In genomic region chr6:99375376-99375775, GRCm38 (mm10) we compare ENCODE assay signal across 10 mouse cellular contexts.
DNase-seq lines count a peak whose midpoint lies in the region; ATAC-seq and TF ChIP-seq lines count a peak whose summit lies in the region.
"Had no signal": no experiment of that assay in that cellular context is flagged by ENCODE, and none has a peak within 500 bp of the region (broad histone marks: within the 10 kb centered on the region; RNA-seq: fewer than 3 reads in every experiment).

No protein-coding gene starts in this region.

- no peaks in the 10 kb centered on the region for H3K36me3 ChIP-seq in heart, embryonic 13.5 days
- H3K36me3 ChIP-seq in heart, embryonic 10.5 days, result 0 out of 2 replicates have a peak, but pooled peaks cover 4% of the 10 kb centered on the region
- no peaks in the 10 kb centered on the region for H3K36me3 ChIP-seq in midbrain, postnatal 0 days (ENCODE audit: insufficient read depth, low read length)
- H3K36me3 ChIP-seq in midbrain, embryonic 15.5 days (replicated peaks), result no peaks in the 10 kb centered on the region
- no peaks in the 10 kb centered on the region for H3K36me3 ChIP-seq in stomach, embryonic 14.5 days (ENCODE audit: control insufficient read depth, insufficient read depth, low read length)

- no peak for ATAC-seq in heart, embryonic 13.5 days (ENCODE audit: extremely low read depth, insufficient number of reproducible peaks, low FRiP score, low TSS enrichment)
- ATAC-seq in midbrain, postnatal 0 days (ENCODE audit: low FRiP score), result no peak
- no peak for ATAC-seq in midbrain, embryonic 15.5 days (replicated peaks)
- peak; percentile 9 to 30; a peak in 3 of 4 replicates for ATAC-seq in hematopoietic stem cell, adult 5-6 weeks (replicated peaks in 1 of 2; ENCODE audit: insufficient read depth in 1 of 2, low FRiP score in 2 of 2, low TSS enrichment in 1 of 2, low read depth in 1 of 2, poor library complexity in 2 of 2, severe bottlenecking in 2 of 2)
- no peak for ATAC-seq in stomach, embryonic 14.5 days (ENCODE audit: insufficient number of reproducible peaks, insufficient read depth, low FRiP score, low read depth)

- DNase-seq in heart, embryonic 10.5 days (ENCODE audit: low spot score), result no peak
- DNase-seq in midbrain, postnatal 0 days (ENCODE audit: low spot score), result no peak
- DNase-seq in adrenal gland, postnatal 4 days (ENCODE audit: low spot score in 2 of 2), result no peak
- DNase-seq in left cerebral cortex, adult 18-20 months (ENCODE audit: low spot score in 2 of 2), result no peak
- DNase-seq: embryo, embryonic 11 days had no signal

- no peaks in the 10 kb centered on the region for H3K9me3 ChIP-seq in heart, embryonic 13.5 days
- no peaks in the 10 kb centered on the region for H3K9me3 ChIP-seq in heart, embryonic 10.5 days
- H3K9me3 ChIP-seq in midbrain, postnatal 0 days (ENCODE audit: low read length), result no peaks in the 10 kb centered on the region
- H3K9me3 ChIP-seq in midbrain, embryonic 15.5 days, result no peaks in the 10 kb centered on the region
- no peaks in the 10 kb centered on the region for H3K9me3 ChIP-seq in stomach, embryonic 14.5 days (ENCODE audit: control insufficient read depth, low read depth, low read length)

- 0 out of 2 replicates have a peak overlapping the region, but pooled peaks have one; percentile 8 for H3K27ac ChIP-seq in heart, embryonic 13.5 days (replicated peaks)
- H3K27ac ChIP-seq in heart, embryonic 10.5 days, result no peak overlapping the region
- no peak overlapping the region for H3K27ac ChIP-seq in midbrain, postnatal 0 days (ENCODE audit: low read depth, low read length)
- H3K27ac ChIP-seq in midbrain, embryonic 15.5 days, result no peak overlapping the region
- peak overlapping the region; percentile 35; the same call in 1 of the 2 replicates for H3K27ac ChIP-seq in stomach, embryonic 14.5 days (ENCODE audit: low read length)

- no peak overlapping the region for H3K9ac ChIP-seq in heart, embryonic 13.5 days
- no peak overlapping the region for H3K9ac ChIP-seq in midbrain, postnatal 0 days (replicated peaks; ENCODE audit: low read length, poor library complexity, severe bottlenecking)
- H3K9ac ChIP-seq in midbrain, embryonic 15.5 days, result no peak overlapping the region
- H3K9ac ChIP-seq in stomach, embryonic 14.5 days (replicated peaks; ENCODE audit: low read depth, low read length), result no peak overlapping the region

- H3K4me1 ChIP-seq in heart, embryonic 13.5 days, result peaks cover 58% of the 10 kb centered on the region
- peaks cover 34% of the 10 kb centered on the region for H3K4me1 ChIP-seq in heart, embryonic 10.5 days
- H3K4me1 ChIP-seq in midbrain, postnatal 0 days (ENCODE audit: insufficient read depth, low read length), result peaks cover 6% of the 10 kb centered on the region; the same call in 1 of the 2 replicates
- H3K4me1 ChIP-seq in midbrain, embryonic 15.5 days, result peaks cover 24% of the 10 kb centered on the region
- H3K4me1 ChIP-seq in stomach, embryonic 14.5 days (ENCODE audit: control insufficient read depth, insufficient read depth, low read length), result peaks cover 25% of the 10 kb centered on the region; the same call in 1 of the 2 replicates

- TF ChIP-seq CTCF in midbrain, postnatal 0 days (IDR thresholded peaks at IDR 0.05), result 0 out of 2 replicates have a peak, but pooled peaks have one; percentile 6

- no peak overlapping the region for H3K4me2 ChIP-seq in heart, embryonic 13.5 days
- H3K4me2 ChIP-seq in midbrain, postnatal 0 days (ENCODE audit: low read depth, low read length, poor library complexity, severe bottlenecking), result no peak overlapping the region
- no peak overlapping the region for H3K4me2 ChIP-seq in midbrain, embryonic 15.5 days
- H3K4me2 ChIP-seq in stomach, embryonic 14.5 days (replicated peaks; ENCODE audit: low read depth, low read length), result no peak overlapping the region
- H3K4me2 ChIP-seq: midbrain, embryonic 11.5 days had no signal

- 66% methylated on average over 4 of the region's 4 CpGs for WGBS in heart, embryonic 13.5 days
- WGBS in heart, embryonic 10.5 days, result 61% methylated on average over 4 of the region's 4 CpGs
- whole genome bisulfite sequencing in midbrain, postnatal 0 days, result 87% methylated on average over 4 of the region's 4 CpGs
- 74% methylated on average over 4 of the region's 4 CpGs for WGBS in midbrain, embryonic 15.5 days
- WGBS in stomach, embryonic 14.5 days, result 60% methylated on average over 4 of the region's 4 CpGs

- H3K4me3 ChIP-seq in heart, embryonic 13.5 days, result no peak overlapping the region
- no peak overlapping the region for H3K4me3 ChIP-seq in heart, embryonic 10.5 days
- no peak overlapping the region for H3K4me3 ChIP-seq in midbrain, postnatal 0 days (ENCODE audit: low read depth, low read length)
- no peak overlapping the region for H3K4me3 ChIP-seq in midbrain, embryonic 15.5 days
- H3K4me3 ChIP-seq in stomach, embryonic 14.5 days (ENCODE audit: low read depth, low read length), result no peak overlapping the region

- H3K27me3 ChIP-seq in heart, embryonic 13.5 days (replicated peaks), result no peaks in the 10 kb centered on the region
- no peaks in the 10 kb centered on the region for H3K27me3 ChIP-seq in heart, embryonic 10.5 days (ENCODE audit: insufficient read depth, poor library complexity, severe bottlenecking)
- H3K27me3 ChIP-seq in midbrain, postnatal 0 days (ENCODE audit: insufficient read depth, low read length), result no peaks in the 10 kb centered on the region
- no peaks in the 10 kb centered on the region for H3K27me3 ChIP-seq in midbrain, embryonic 15.5 days (replicated peaks)
- H3K27me3 ChIP-seq in stomach, embryonic 14.5 days (ENCODE audit: control insufficient read depth, insufficient read depth, low read length), result no peaks in the 10 kb centered on the region

Comparison
In these comparisons a context has a peak if more than half of its experiments do, and no peak if none do; other contexts are left out.
1. H3K27ac ChIP-seq: peak in heart, embryonic 13.5 days (single experiment) and stomach, embryonic 14.5 days (single experiment); none in heart, embryonic 10.5 days (single experiment), midbrain, postnatal 0 days (single experiment) and midbrain, embryonic 15.5 days (single experiment).
2. ATAC-seq: peak in hematopoietic stem cell, adult 5-6 weeks (2 of 2); none in heart, embryonic 13.5 days (single experiment), midbrain, postnatal 0 days (single experiment), midbrain, embryonic 15.5 days (single experiment) and stomach, embryonic 14.5 days (single experiment).